Mouse (Mus musculus): Measurements from ENCODE around the gene Slc6a13. TPM values are rescaled to one million over a fixed set of nuclear protein-coding genes. Genes with fewer than 3 reads are reported as not detected.

Slc6a13 gene
- 0.21 and 0.40 TPM in 2 replicates for polyA plus RNA-seq (2015; fragmentation: Nextera tagmentation; extraction: Ambion mirVana)

GRCm38 (mm10) chr6:121299954-121300353 is at the start of gene Slc6a13:
Gene Slc6a13 (plus strand): TSS chr6:121300227.
- Histone ChIP-seq H3K27me3 (replicated peaks; ENCODE audit: control insufficient read depth, insufficient read depth, low read length) (no peaks in the 10 kb centered on the region), H3K9ac (ENCODE audit: low read depth, low read length) (no peak within 1 kb of the TSS), H3K4me3 (ENCODE audit: low read depth, low read length) (no peak within 1 kb of the TSS), H3K4me1 (replicated peaks; ENCODE audit: control insufficient read depth, insufficient read depth, low read length) (no peaks in the 10 kb centered on the region), H3K4me2 (replicated peaks; ENCODE audit: low read depth) (no peak within 1 kb of the TSS), H3K27ac (ENCODE audit: low read depth, low read length) (no peak within 1 kb of the TSS), H3K9me3 (ENCODE audit: control insufficient read depth) (no peaks in the 10 kb centered on the region), H3K36me3 (ENCODE audit: control insufficient read depth, insufficient read depth) (no peaks in the 10 kb centered on the region)
- 8% methylated on average over 10 of the region's 11 CpGs for WGBS
- TF ChIP-seq CTCF (IDR thresholded peaks at IDR 0.05; ENCODE audit: low read depth), result no peak
- no peak for ATAC-seq

DNA sequence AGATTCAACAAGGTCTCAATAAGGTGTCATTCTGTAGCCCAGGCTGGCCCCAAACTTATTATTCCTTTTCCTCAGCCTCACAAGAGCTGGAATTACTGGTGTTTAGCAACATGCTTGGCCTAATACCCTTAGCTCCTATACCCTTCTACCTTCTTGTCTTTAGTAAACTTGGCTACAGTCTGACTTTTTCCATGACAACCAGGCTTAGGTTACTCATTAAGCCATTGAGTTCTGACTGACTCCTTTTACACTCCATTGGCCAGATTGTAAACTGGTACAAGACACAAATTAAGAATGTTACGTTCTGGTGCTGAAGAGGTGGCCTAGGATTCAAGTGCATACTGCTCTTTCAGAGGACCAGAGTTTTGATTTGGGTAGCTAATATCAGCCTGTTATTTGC is 49.6 kb upstream of the Slc6a13 start:
- TF ChIP-seq CTCF (IDR thresholded peaks at IDR 0.05; ENCODE audit: low read depth), result no peak
- WGBS, result 48% methylated on average over 1 of the region's 1 CpGs
- H3K27ac ChIP-seq (ENCODE audit: low read depth, low read length), result no peak overlapping the region
- H3K9ac ChIP-seq (ENCODE audit: low read depth, low read length), result no peak overlapping the region
- no peak overlapping the region for H3K4me2 ChIP-seq (replicated peaks; ENCODE audit: low read depth)
- H3K9me3 ChIP-seq (ENCODE audit: control insufficient read depth), result no peaks in the 10 kb centered on the region
- no peaks in the 10 kb centered on the region for H3K4me1 ChIP-seq (replicated peaks; ENCODE audit: control insufficient read depth, insufficient read depth, low read length)
- H3K36me3 ChIP-seq (ENCODE audit: control insufficient read depth, insufficient read depth), result peaks cover 5% of the 10 kb centered on the region; the same call in 1 of the 2 replicates
- no peak for ATAC-seq
- no peak overlapping the region for H3K4me3 ChIP-seq (ENCODE audit: low read depth, low read length)
- no peaks in the 10 kb centered on the region for H3K27me3 ChIP-seq (replicated peaks; ENCODE audit: control insufficient read depth, insufficient read depth, low read length)

DNA sequence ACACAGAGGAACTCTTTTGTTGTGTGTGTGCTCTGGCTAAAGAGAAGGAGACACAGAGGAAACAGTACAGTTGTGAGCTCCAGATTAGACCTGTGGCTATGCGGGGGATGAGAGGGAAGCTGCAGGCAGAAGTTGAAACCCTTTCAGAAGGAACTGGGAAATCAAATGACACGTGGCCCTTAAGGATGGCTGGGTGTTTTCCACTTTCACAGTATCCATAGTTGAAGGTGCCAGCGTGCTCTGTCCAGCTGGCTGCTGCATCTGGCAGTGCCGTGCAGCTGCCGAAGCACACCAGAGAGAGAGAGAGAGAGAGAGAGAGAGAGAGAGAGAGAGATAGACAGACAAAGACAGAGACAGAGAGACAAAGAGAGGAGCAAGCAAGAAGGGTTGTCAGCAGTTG is 48.8 kb upstream of the Slc6a13 start:
- TF ChIP-seq CTCF (IDR thresholded peaks at IDR 0.05; ENCODE audit: low read depth), result no peak
- H3K9ac ChIP-seq (ENCODE audit: low read depth, low read length), result no peak overlapping the region
- WGBS, result 77% methylated on average over 5 of the region's 5 CpGs
- no peaks in the 10 kb centered on the region for H3K4me1 ChIP-seq (replicated peaks; ENCODE audit: control insufficient read depth, insufficient read depth, low read length)
- H3K36me3 ChIP-seq (ENCODE audit: control insufficient read depth, insufficient read depth), result peaks cover 5% of the 10 kb centered on the region; the same call in 1 of the 2 replicates
- H3K27ac ChIP-seq (ENCODE audit: low read depth, low read length), result no peak overlapping the region
- no peaks in the 10 kb centered on the region for H3K9me3 ChIP-seq (ENCODE audit: control insufficient read depth)
- H3K27me3 ChIP-seq (replicated peaks; ENCODE audit: control insufficient read depth, insufficient read depth, low read length), result no peaks in the 10 kb centered on the region
- no peak for ATAC-seq
- no peak overlapping the region for H3K4me2 ChIP-seq (replicated peaks; ENCODE audit: low read depth)
- no peak overlapping the region for H3K4me3 ChIP-seq (ENCODE audit: low read depth, low read length)

DNA sequence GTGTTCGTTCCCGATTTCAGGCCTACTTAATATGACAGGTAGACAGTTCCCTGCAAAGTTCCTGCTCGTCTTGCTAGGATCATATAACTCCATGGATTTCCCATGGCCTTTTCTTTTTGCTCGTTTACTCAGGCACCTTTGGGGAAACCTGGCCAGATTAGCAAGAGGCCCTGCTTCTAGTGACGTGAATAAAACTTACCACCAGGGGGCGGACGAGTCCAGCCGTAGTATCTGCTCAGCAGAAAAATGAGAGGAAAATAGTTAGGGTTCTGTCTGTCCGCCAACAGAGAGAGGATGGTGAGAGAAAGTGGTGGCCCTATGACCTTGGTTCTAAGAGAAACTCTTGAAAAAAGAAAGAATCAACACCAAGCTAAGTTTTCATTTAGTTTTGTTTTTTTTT is 39.5 kb upstream of the Slc6a13 start:
- 28% methylated on average over 9 of the region's 9 CpGs for WGBS
- no peak for ATAC-seq
- H3K9ac ChIP-seq (ENCODE audit: low read depth, low read length), result no peak overlapping the region
- 0 out of 2 replicates have a peak, but pooled peaks cover 5% of the 10 kb centered on the region for H3K9me3 ChIP-seq (ENCODE audit: control insufficient read depth)
- H3K36me3 ChIP-seq (ENCODE audit: control insufficient read depth, insufficient read depth), result peaks cover 15% of the 10 kb centered on the region; the same call in 1 of the 2 replicates
- no peak overlapping the region for H3K4me3 ChIP-seq (ENCODE audit: low read depth, low read length)
- H3K4me2 ChIP-seq (replicated peaks; ENCODE audit: low read depth), result no peak overlapping the region
- no peaks in the 10 kb centered on the region for H3K27me3 ChIP-seq (replicated peaks; ENCODE audit: control insufficient read depth, insufficient read depth, low read length)
- TF ChIP-seq CTCF (IDR thresholded peaks at IDR 0.05; ENCODE audit: low read depth), result peak; percentile 81
- no peak overlapping the region for H3K27ac ChIP-seq (ENCODE audit: low read depth, low read length)
- H3K4me1 ChIP-seq (replicated peaks; ENCODE audit: control insufficient read depth, insufficient read depth, low read length), result no peaks in the 10 kb centered on the region

DNA sequence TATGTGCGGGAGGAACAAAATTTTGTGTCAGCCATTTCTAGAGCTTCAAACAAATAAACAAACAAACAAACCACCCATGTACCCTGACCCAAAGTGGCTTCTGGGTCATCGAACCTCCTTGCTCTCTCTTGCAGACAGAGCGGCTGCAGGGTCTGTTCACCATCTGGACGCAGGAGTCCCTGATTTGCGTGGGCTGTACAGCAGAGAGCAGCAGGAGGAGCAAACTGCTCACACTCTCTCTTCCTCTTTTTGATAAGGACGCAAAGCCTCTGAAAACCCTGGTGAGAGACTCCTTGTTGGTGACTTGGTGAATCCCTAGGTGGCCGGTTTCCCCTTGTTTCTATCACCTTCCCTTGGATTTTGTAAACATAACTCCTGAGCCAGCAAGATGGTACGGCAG is 38.8 kb upstream of the Slc6a13 start:
- no peaks in the 10 kb centered on the region for H3K27me3 ChIP-seq (replicated peaks; ENCODE audit: control insufficient read depth, insufficient read depth, low read length)
- H3K9ac ChIP-seq (ENCODE audit: low read depth, low read length), result no peak overlapping the region
- H3K9me3 ChIP-seq (ENCODE audit: control insufficient read depth), result 0 out of 2 replicates have a peak, but pooled peaks cover 5% of the 10 kb centered on the region
- no peak overlapping the region for H3K27ac ChIP-seq (ENCODE audit: low read depth, low read length)
- H3K4me1 ChIP-seq (replicated peaks; ENCODE audit: control insufficient read depth, insufficient read depth, low read length), result no peaks in the 10 kb centered on the region
- WGBS, result 79% methylated on average over 8 of the region's 8 CpGs
- ATAC-seq, result no peak
- TF ChIP-seq CTCF (IDR thresholded peaks at IDR 0.05; ENCODE audit: low read depth), result no peak
- H3K4me2 ChIP-seq (replicated peaks; ENCODE audit: low read depth), result no peak overlapping the region
- H3K4me3 ChIP-seq (ENCODE audit: low read depth, low read length), result no peak overlapping the region
- peaks cover 15% of the 10 kb centered on the region; the same call in 1 of the 2 replicates for H3K36me3 ChIP-seq (ENCODE audit: control insufficient read depth, insufficient read depth)

- WGBS, result 91% methylated on average over 10 of the region's 10 CpGs
- ATAC-seq, result no peak
- H3K4me2 ChIP-seq (replicated peaks; ENCODE audit: low read depth), result no peak overlapping the region
Observed at GRCm38 (mm10) chr6:121262004-121262403, 38.0 kb upstream of the Slc6a13 start.

More at GRCm38 (mm10) chr6:121262004-121262403, 38.0 kb upstream of the Slc6a13 start:
- Histone ChIP-seq H3K9me3 (ENCODE audit: control insufficient read depth) (0 out of 2 replicates have a peak, but pooled peaks cover 5% of the 10 kb centered on the region), H3K4me3 (ENCODE audit: low read depth, low read length) (no peak overlapping the region), H3K4me1 (replicated peaks; ENCODE audit: control insufficient read depth, insufficient read depth, low read length) (no peaks in the 10 kb centered on the region), H3K27me3 (replicated peaks; ENCODE audit: control insufficient read depth, insufficient read depth, low read length) (no peaks in the 10 kb centered on the region), H3K36me3 (ENCODE audit: control insufficient read depth, insufficient read depth) (peaks cover 15% of the 10 kb centered on the region; the same call in 1 of the 2 replicates), H3K9ac (ENCODE audit: low read depth, low read length) (no peak overlapping the region), H3K27ac (ENCODE audit: low read depth, low read length) (no peak overlapping the region)
- no peak for TF ChIP-seq CTCF (IDR thresholded peaks at IDR 0.05; ENCODE audit: low read depth)
